Mouse (Mus musculus) hematopoietic stem cell, adult 5-6 weeks (primary cell): ENCODE results near the gene Mgat4c. TPM values are rescaled to one million over a fixed set of nuclear protein-coding genes. Genes with fewer than 3 reads are reported as not detected.
"Not testable (repeated sequence)": the region's sequence is repeated elsewhere in the genome, so short reads cannot be mapped to it uniquely, and the experiment has no call there.

ENCODE experiments used
- ATAC-seq, 2 experiments: fragments of 125-278 bp in 1 of 2; replicated peaks in 1 of 2; 2 replicates each; pipeline ENCODE4 v1.8.0; 2016 to 2017; ENCODE audit warnings: inconsistent platforms in 2 of 2, mild to moderate bottlenecking in 2 of 2, moderate number of reproducible peaks in 2 of 2, low read depth in 1 of 2, moderate TSS enrichment in 1 of 2; ENCODE audit not compliant: low FRiP score in 2 of 2, poor library complexity in 2 of 2, severe bottlenecking in 2 of 2, insufficient read depth in 1 of 2, low TSS enrichment in 1 of 2
- total RNA-seq: library from RNA; stranded (forward); fragments of 172-1452, 232-1000 nt; gene quantifications from 2 replicates; pipeline ENCODE4 v1.2.3, GENCODE M21; 2017

Mgat4c gene
- total RNA-seq, 1 experiment from 2014 or later: 0.35 TPM

- ATAC-seq: no peak
Observed at GRCm38 (mm10) chr10:102374061-102374460, 692.8 kb downstream of the Mgat4c start.

GRCm38 (mm10) chr10:102377377-102377776 is 696.1 kb downstream of the Mgat4c start:
- ATAC-seq: no peak

- peak; percentile 88 to 91 for ATAC-seq
Observed at GRCm38 (mm10) chr10:102389223-102389622, 707.9 kb downstream of the Mgat4c start.

- ATAC-seq: no peak
Observed at GRCm38 (mm10) chr10:102417654-102418272, 736.5 kb downstream of the Mgat4c start.

- peak in 1 of 2 experiments; percentile 62; a peak in 1 of 4 replicates for ATAC-seq
Observed at GRCm38 (mm10) chr10:102435048-102435447, 753.8 kb downstream of the Mgat4c start.

GRCm38 (mm10) chr10:102435467-102435866 is 754.2 kb downstream of the Mgat4c start:
- not testable (repeated sequence) for ATAC-seq
